Mouse (Mus musculus): ENCODE results near the gene Zfp26. TPM values are rescaled to one million over a fixed set of nuclear protein-coding genes. Genes with fewer than 3 reads are reported as not detected.

The Zfp26 gene
- polyA plus RNA-seq, 1 experiment from 2014 or later: 14.8 TPM

DNA sequence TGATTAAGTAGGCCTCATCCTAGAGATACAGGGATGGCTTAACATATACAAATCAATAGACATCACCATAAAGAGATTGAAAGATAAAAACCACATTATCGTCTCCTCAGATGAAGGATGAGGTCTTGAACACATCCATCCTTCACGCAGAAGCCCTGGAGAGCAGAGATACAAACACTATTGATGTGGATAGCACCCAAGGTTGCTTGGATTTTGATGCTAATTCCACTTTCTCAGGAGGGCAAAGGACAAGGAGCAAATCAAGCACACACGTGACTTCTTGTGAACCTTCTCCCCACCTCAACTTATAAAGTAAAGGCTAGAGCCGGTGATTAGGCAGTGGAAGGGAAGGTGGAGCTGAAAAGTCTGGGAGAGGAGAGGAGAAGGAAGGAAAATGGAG, 6.3 kb downstream of the Zfp26 start:
- Histone ChIP-seq H3K4me3 (no peak overlapping the region), H3K4me2 (no peak overlapping the region), H3K9ac (no peak overlapping the region), H3K9me3 (replicated peaks) (no peaks in the 10 kb centered on the region), H3K4me1 (replicated peaks) (peaks cover 6% of the 10 kb centered on the region), H3K27ac (ENCODE audit: poor library complexity, severe bottlenecking) (no peak overlapping the region), H3K36me3 (peaks cover 45% of the 10 kb centered on the region), H3K27me3 (replicated peaks) (no peaks in the 10 kb centered on the region)
- ATAC-seq (ENCODE audit: insufficient number of reproducible peaks, low FRiP score): no peak
- 88% methylated on average over 4 of the region's 4 CpGs for WGBS

GRCm38 (mm10) chr9:20451493-20451892, 8.5 kb downstream of the Zfp26 start:
- no peak overlapping the region for H3K9ac ChIP-seq
- no peaks in the 10 kb centered on the region for H3K27me3 ChIP-seq (replicated peaks)
- WGBS: 97% methylated on average over 1 of the region's 1 CpGs
- H3K9me3 ChIP-seq (replicated peaks): no peaks in the 10 kb centered on the region
- no peaks in the 10 kb centered on the region for H3K4me1 ChIP-seq (replicated peaks)
- H3K27ac ChIP-seq (ENCODE audit: poor library complexity, severe bottlenecking): no peak overlapping the region
- H3K4me2 ChIP-seq: no peak overlapping the region
- peaks cover 45% of the 10 kb centered on the region for H3K36me3 ChIP-seq
- no peak overlapping the region for H3K4me3 ChIP-seq
- no peak for ATAC-seq (ENCODE audit: insufficient number of reproducible peaks, low FRiP score)

DNA sequence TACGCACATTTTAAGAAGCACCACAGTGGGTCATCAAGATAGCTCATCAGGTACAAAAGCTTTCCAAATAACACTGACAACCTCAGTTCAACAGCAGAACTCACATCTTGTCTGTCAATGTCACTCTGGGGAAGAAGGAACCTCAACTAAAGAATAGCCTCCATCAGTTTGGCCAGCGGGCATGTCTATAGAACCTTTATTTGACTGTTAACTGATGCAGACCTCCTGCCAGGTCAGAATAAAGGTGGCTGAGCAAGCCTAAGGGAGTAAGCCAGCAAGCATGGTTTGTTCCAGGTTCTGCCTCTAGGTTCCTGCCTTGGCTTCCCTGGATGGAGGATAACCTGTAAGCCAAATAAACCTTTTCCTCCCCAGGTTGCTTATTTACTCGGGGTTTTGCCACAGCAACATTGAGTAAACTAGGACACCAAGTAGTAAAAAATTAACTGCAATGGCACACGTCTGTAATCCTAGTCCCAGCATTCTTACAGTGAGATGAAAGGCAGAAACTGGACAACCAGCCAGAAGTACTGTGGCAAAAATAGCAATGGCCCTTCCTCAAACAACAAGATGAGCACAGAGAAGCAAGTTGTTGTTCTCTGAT, 16.7 kb downstream of the Zfp26 start:
- H3K4me1 ChIP-seq (replicated peaks): no peaks in the 10 kb centered on the region
- H3K9me3 ChIP-seq (replicated peaks): peaks cover 9% of the 10 kb centered on the region
- no peaks in the 10 kb centered on the region for H3K27me3 ChIP-seq (replicated peaks)
- no peak overlapping the region for H3K9ac ChIP-seq
- no peak overlapping the region for H3K4me2 ChIP-seq
- ATAC-seq (ENCODE audit: insufficient number of reproducible peaks, low FRiP score): no peak
- peaks cover 74% of the 10 kb centered on the region for H3K36me3 ChIP-seq
- WGBS: 91% methylated on average over 4 of the region's 4 CpGs
- H3K27ac ChIP-seq (ENCODE audit: poor library complexity, severe bottlenecking): no peak overlapping the region
- no peak overlapping the region for H3K4me3 ChIP-seq

- WGBS: 86% methylated on average over 3 of the region's 3 CpGs
- H3K9ac ChIP-seq: no peak overlapping the region
- H3K4me2 ChIP-seq: no peak overlapping the region
- H3K27me3 ChIP-seq (replicated peaks): no peaks in the 10 kb centered on the region
- no peaks in the 10 kb centered on the region for H3K4me1 ChIP-seq (replicated peaks)
- H3K9me3 ChIP-seq (replicated peaks): no peaks in the 10 kb centered on the region
- peaks cover 5% of the 10 kb centered on the region; the same call in 1 of the 2 replicates for H3K36me3 ChIP-seq
- H3K4me3 ChIP-seq: no peak overlapping the region
- no peak for ATAC-seq (ENCODE audit: insufficient number of reproducible peaks, low FRiP score)
- H3K27ac ChIP-seq (ENCODE audit: poor library complexity, severe bottlenecking): no peak overlapping the region
Measured at GRCm38 (mm10) chr9:20430004-20430403, 30.0 kb downstream of the Zfp26 start.

- Histone ChIP-seq H3K9me3 (replicated peaks) (no peaks in the 10 kb centered on the region), H3K4me3 (no peak overlapping the region), H3K4me2 (no peak overlapping the region), H3K27ac (ENCODE audit: poor library complexity, severe bottlenecking) (no peak overlapping the region), H3K9ac (no peak overlapping the region), H3K4me1 (replicated peaks) (no peaks in the 10 kb centered on the region), H3K36me3 (no peaks in the 10 kb centered on the region), H3K27me3 (replicated peaks) (no peaks in the 10 kb centered on the region)
- ATAC-seq (ENCODE audit: insufficient number of reproducible peaks, low FRiP score): no peak
- 12% methylated on average over 1 of the region's 1 CpGs for WGBS
Measured at GRCm38 (mm10) chr9:20411460-20411859, 48.5 kb downstream of the Zfp26 start.

- H3K4me1 ChIP-seq (replicated peaks): no peaks in the 10 kb centered on the region
- WGBS: 82% methylated on average over 2 of the region's 2 CpGs
- no peak overlapping the region for H3K9ac ChIP-seq
- no peaks in the 10 kb centered on the region for H3K36me3 ChIP-seq
- no peaks in the 10 kb centered on the region for H3K27me3 ChIP-seq (replicated peaks)
- H3K4me3 ChIP-seq: no peak overlapping the region
- no peak overlapping the region for H3K4me2 ChIP-seq
- H3K9me3 ChIP-seq (replicated peaks): peaks cover 3% of the 10 kb centered on the region; the same call in 1 of the 2 replicates
- H3K27ac ChIP-seq (ENCODE audit: poor library complexity, severe bottlenecking): no peak overlapping the region
- ATAC-seq (ENCODE audit: insufficient number of reproducible peaks, low FRiP score): no peak
Measured at GRCm38 (mm10) chr9:20409319-20409718, 50.6 kb downstream of the Zfp26 start.

GRCm38 (mm10) chr9:20385343-20385703, 74.6 kb downstream of the Zfp26 start:
- Histone ChIP-seq H3K9ac (peak overlapping the region; percentile 81), H3K4me2 (peak overlapping the region; percentile 78), H3K27ac (ENCODE audit: poor library complexity, severe bottlenecking) (peak overlapping the region; percentile 10; the same call in 1 of the 2 replicates), H3K4me3 (peak overlapping the region; percentile 69), H3K36me3 (no peaks in the 10 kb centered on the region), H3K27me3 (replicated peaks) (no peaks in the 10 kb centered on the region), H3K4me1 (replicated peaks) (peaks cover 8% of the 10 kb centered on the region), H3K9me3 (replicated peaks) (no peaks in the 10 kb centered on the region)
- peak; percentile 67 for ATAC-seq (ENCODE audit: insufficient number of reproducible peaks, low FRiP score)
- 13% methylated on average over 16 of the region's 16 CpGs for WGBS

GRCm38 (mm10) chr9:20384532-20385342, 75.2 kb downstream of the Zfp26 start, which contains the start of gene Zfp560:
Gene Zfp560, minus strand, starts transcription at chr9:20385177.
- Histone ChIP-seq H3K4me3 (peak within 1 kb of the TSS; percentile 69), H3K36me3 (no peaks in the 10 kb centered on the region), H3K9ac (peak within 1 kb of the TSS; percentile 81), H3K27me3 (replicated peaks) (no peaks in the 10 kb centered on the region), H3K27ac (ENCODE audit: poor library complexity, severe bottlenecking) (peak within 1 kb of the TSS; percentile 35), H3K9me3 (replicated peaks) (no peaks in the 10 kb centered on the region), H3K4me2 (peak within 1 kb of the TSS; percentile 78), H3K4me1 (replicated peaks) (peaks cover 8% of the 10 kb centered on the region)
- WGBS: 3% methylated on average over 40 of the region's 40 CpGs
- ATAC-seq (ENCODE audit: insufficient number of reproducible peaks, low FRiP score): peak; percentile 98

- no peak overlapping the region; the same call in 1 of the 2 replicates for H3K4me3 ChIP-seq
- H3K27ac ChIP-seq (ENCODE audit: poor library complexity, severe bottlenecking): no peak overlapping the region
- 0 out of 2 replicates have a peak overlapping the region, but pooled peaks have one; percentile 16 for H3K4me2 ChIP-seq
- ATAC-seq (ENCODE audit: insufficient number of reproducible peaks, low FRiP score): no peak
- H3K36me3 ChIP-seq: no peaks in the 10 kb centered on the region
- peaks cover 8% of the 10 kb centered on the region for H3K4me1 ChIP-seq (replicated peaks)
- no peaks in the 10 kb centered on the region for H3K9me3 ChIP-seq (replicated peaks)
- 86% methylated on average over 7 of the region's 7 CpGs for WGBS
- H3K9ac ChIP-seq: no peak overlapping the region
- H3K27me3 ChIP-seq (replicated peaks): no peaks in the 10 kb centered on the region
Measured at GRCm38 (mm10) chr9:20383659-20384058, 76.3 kb downstream of the Zfp26 start.
